In the genomic region with DNA sequence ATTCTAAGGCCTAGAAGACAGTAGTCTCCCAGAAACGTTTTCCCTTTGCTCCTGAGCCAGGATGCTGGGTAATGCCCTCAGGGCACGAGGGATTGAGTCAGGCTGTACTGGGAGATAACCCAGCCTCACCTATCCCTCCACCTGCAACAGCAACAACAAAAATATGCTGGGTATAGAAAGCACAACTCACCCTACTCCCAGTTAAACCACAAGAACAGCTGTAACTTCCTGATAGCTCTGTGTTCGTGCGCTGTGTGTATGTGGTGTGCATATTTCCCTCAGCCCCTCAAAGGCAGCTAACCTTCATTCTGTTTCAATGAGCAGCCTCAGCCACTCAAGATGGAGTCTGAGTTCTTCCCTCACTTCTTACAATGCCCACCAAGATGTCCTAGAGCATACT, we compare ENCODE assay signal across 13 mouse cellular contexts. TPM values are rescaled to one million over a fixed set of nuclear protein-coding genes. Genes with fewer than 3 reads are reported as not detected.
DNase-seq lines count a peak whose midpoint lies in the region; ATAC-seq and TF ChIP-seq lines count a peak whose summit lies in the region.
"Had no signal": no experiment of that assay in that cellular context is flagged by ENCODE, and none has a peak within 500 bp of the region (broad histone marks: within the 10 kb centered on the region; RNA-seq: fewer than 3 reads in every experiment).

No protein-coding gene starts in this region.

- DNase-seq in heart, postnatal 4 days, result no peak
- DNase-seq in CH12.LX (ENCODE audit: extremely low read depth), result no peak
- peak; percentile 32 to 72 for DNase-seq in thymus, adult 18-20 months
- DNase-seq in kidney, adult 2 months, result no peak
- DNase-seq in forebrain, embryonic 11.5 days (ENCODE audit: low spot score), result no peak
- DNase-seq: gastrocnemius, postnatal 25 days; kidney, adult 18-20 months; layer of hippocampus, adult 9-11 months had no signal

- H3K9me3 ChIP-seq in heart, embryonic 14.5 days (ENCODE audit: control insufficient read depth, low read length), result peaks cover 11% of the 10 kb centered on the region; the same call in 1 of the 2 replicates
- H3K9me3 ChIP-seq in CH12.LX (replicated peaks; ENCODE audit: low read length), result peaks cover 16% of the 10 kb centered on the region
- peaks cover 16% of the 10 kb centered on the region for H3K9me3 ChIP-seq in liver, embryonic 12.5 days (replicated peaks)
- peaks cover 7% of the 10 kb centered on the region for H3K9me3 ChIP-seq in midbrain, embryonic 13.5 days
- peaks cover 6% of the 10 kb centered on the region; the same call in 1 of the 2 replicates for H3K9me3 ChIP-seq in forebrain, embryonic 11.5 days (ENCODE audit: control insufficient read depth, low read length)

- no peak for TF ChIP-seq POLR2A in CH12.LX (IDR thresholded peaks at IDR 0.05; ENCODE audit: low read depth, low read length)
- TF ChIP-seq POLR2A in kidney, adult 2 months (IDR thresholded peaks at IDR 0.05; ENCODE audit: low read depth, low read length), result no peak

- in situ Hi-C loops in CH12.LX (cut with MboI; ENCODE audit: low pct_ligation_motif_present, low pct_unique_long_range_greater_than_20kb, low sequenced_read_pairs), result no loop called here

- H3K79me2 ChIP-seq in CH12.LX (replicated peaks; ENCODE audit: control insufficient read depth, extremely low read depth, insufficient read depth, poor library complexity, severe bottlenecking), result peaks cover 62% of the 10 kb centered on the region

- TF ChIP-seq CTCF in CH12.LX (conservative IDR thresholded peaks at IDR 0.05 in 1 of 2, IDR thresholded peaks at IDR 0.05 in 1 of 2; ENCODE audit: low read depth in 2 of 2, low read length in 2 of 2), result no peak
- TF ChIP-seq CTCF in kidney, adult 2 months (conservative IDR thresholded peaks at IDR 0.05; ENCODE audit: insufficient read depth, insufficient read length, low read depth, low read length), result no peak

- TF ChIP-seq RAD21 in CH12.LX (IDR thresholded peaks at IDR 0.05; ENCODE audit: low read depth, low read length), result no peak

- dilution Hi-C loops in CH12.LX (cut with MboI; ENCODE audit: extremely low pct_ligation_motif_present, extremely low pct_unique_long_range_greater_than_20kb, low sequenced_read_pairs), result no loop called here

- H3K36me3 ChIP-seq in heart, embryonic 14.5 days (ENCODE audit: control insufficient read depth, insufficient read depth, low read length), result peaks cover 92% of the 10 kb centered on the region
- peaks cover 25 to 79% of the 10 kb centered on the region in 2 experiments for H3K36me3 ChIP-seq in CH12.LX (replicated peaks in 1 of 2; ENCODE audit: control insufficient read depth in 1 of 2, insufficient read depth in 1 of 2, low read length in 1 of 2)
- H3K36me3 ChIP-seq in liver, embryonic 12.5 days, result peaks cover 79% of the 10 kb centered on the region
- H3K36me3 ChIP-seq in kidney, adult 2 months (ENCODE audit: control insufficient read depth, insufficient read depth, low read length), result no peaks in the 10 kb centered on the region
- H3K36me3 ChIP-seq in midbrain, embryonic 13.5 days, result peaks cover 49% of the 10 kb centered on the region
- H3K36me3 ChIP-seq in forebrain, embryonic 11.5 days (ENCODE audit: control insufficient read depth, insufficient read depth, low read length), result peaks cover 5% of the 10 kb centered on the region

- H3K9ac ChIP-seq in heart, embryonic 14.5 days (ENCODE audit: low read length), result peak overlapping the region; percentile 94
- no peak overlapping the region for H3K9ac ChIP-seq in CH12.LX (ENCODE audit: insufficient read depth, low read depth)
- H3K9ac ChIP-seq in liver, embryonic 12.5 days, result no peak overlapping the region
- H3K9ac ChIP-seq in midbrain, embryonic 13.5 days (replicated peaks), result no peak overlapping the region
- H3K9ac ChIP-seq in forebrain, embryonic 11.5 days (ENCODE audit: low read length), result no peak overlapping the region
- H3K9ac ChIP-seq: limb, embryonic 13.5 days had no signal

- no peak overlapping the region for H3K4me3 ChIP-seq in heart, embryonic 14.5 days (ENCODE audit: control insufficient read depth in 1 of 2, insufficient read depth in 1 of 2, low read depth in 1 of 2, low read length in 2 of 2)
- H3K4me3 ChIP-seq in CH12.LX (replicated peaks in 1 of 3; ENCODE audit: low read depth in 2 of 3, low read length in 2 of 3, poor library complexity in 1 of 3), result no peak overlapping the region
- no peak overlapping the region for H3K4me3 ChIP-seq in liver, embryonic 12.5 days
- no peak overlapping the region for H3K4me3 ChIP-seq in kidney, adult 2 months (ENCODE audit: insufficient read depth, low read depth, low read length)
- H3K4me3 ChIP-seq in midbrain, embryonic 13.5 days (replicated peaks), result no peak overlapping the region
- no peak overlapping the region for H3K4me3 ChIP-seq in forebrain, embryonic 11.5 days (ENCODE audit: low read depth, low read length)
- H3K4me3 ChIP-seq: limb, embryonic 13.5 days had no signal

- peaks cover 28 to 75% of the 10 kb centered on the region in 2 experiments for H3K4me1 ChIP-seq in heart, embryonic 14.5 days (ENCODE audit: control insufficient read depth in 2 of 2, insufficient read depth in 2 of 2, low read length in 2 of 2)
- H3K4me1 ChIP-seq in CH12.LX (ENCODE audit: control insufficient read depth in 1 of 2, insufficient read depth in 2 of 2), result peaks cover 14 to 79% of the 10 kb centered on the region in 2 experiments
- peaks cover 78% of the 10 kb centered on the region for H3K4me1 ChIP-seq in liver, embryonic 12.5 days
- H3K4me1 ChIP-seq in kidney, adult 2 months (ENCODE audit: control insufficient read depth, insufficient read depth, low read length), result peaks cover 10% of the 10 kb centered on the region
- H3K4me1 ChIP-seq in midbrain, embryonic 13.5 days (replicated peaks), result peaks cover 9% of the 10 kb centered on the region
- no peaks in the 10 kb centered on the region; the same call in 1 of the 2 replicates for H3K4me1 ChIP-seq in forebrain, embryonic 11.5 days (replicated peaks; ENCODE audit: control insufficient read depth, insufficient read depth, low read length)

- TF ChIP-seq EP300 in CH12.LX (IDR thresholded peaks at IDR 0.05; ENCODE audit: low read length), result peak; percentile 34; the same call in 1 of the 2 replicates

- H3K27me3 ChIP-seq in heart, embryonic 14.5 days (ENCODE audit: control insufficient read depth, insufficient read depth, low read length), result no peaks in the 10 kb centered on the region
- H3K27me3 ChIP-seq in CH12.LX (replicated peaks), result no peaks in the 10 kb centered on the region
- H3K27me3 ChIP-seq in liver, embryonic 12.5 days (replicated peaks), result no peaks in the 10 kb centered on the region
- no peaks in the 10 kb centered on the region for H3K27me3 ChIP-seq in kidney, adult 2 months (replicated peaks; ENCODE audit: control insufficient read depth, insufficient read depth, low read length)
- no peaks in the 10 kb centered on the region; the same call in 1 of the 2 replicates for H3K27me3 ChIP-seq in midbrain, embryonic 13.5 days
- no peaks in the 10 kb centered on the region for H3K27me3 ChIP-seq in forebrain, embryonic 11.5 days (ENCODE audit: control insufficient read depth, insufficient read depth, low read length)
- H3K27me3 ChIP-seq: limb, embryonic 13.5 days had no signal

- peak overlapping the region; percentile 70 for H3K4me2 ChIP-seq in heart, embryonic 14.5 days (ENCODE audit: low read length)
- H3K4me2 ChIP-seq in CH12.LX (ENCODE audit: insufficient read depth, low read depth, poor library complexity, severe bottlenecking), result no peak overlapping the region
- peak overlapping the region; percentile 32 for H3K4me2 ChIP-seq in liver, embryonic 12.5 days
- no peak overlapping the region for H3K4me2 ChIP-seq in midbrain, embryonic 13.5 days (replicated peaks)
- no peak overlapping the region for H3K4me2 ChIP-seq in forebrain, embryonic 11.5 days (ENCODE audit: low read depth, low read length, severe bottlenecking)
- H3K4me2 ChIP-seq: limb, embryonic 13.5 days; midbrain, embryonic 11.5 days had no signal

- H3K27ac ChIP-seq in heart, embryonic 14.5 days (replicated peaks in 1 of 2; ENCODE audit: control insufficient read depth in 1 of 2, insufficient read depth in 1 of 2, low read depth in 2 of 2, low read length in 2 of 2), result peak overlapping the region in 1 of 2 experiments; percentile 94; a peak in 2 of 4 replicates
- no peak overlapping the region for H3K27ac ChIP-seq in CH12.LX (ENCODE audit: insufficient read depth, low read depth)
- peak overlapping the region; percentile 51; the same call in 1 of the 2 replicates for H3K27ac ChIP-seq in liver, embryonic 12.5 days
- H3K27ac ChIP-seq in kidney, adult 2 months (ENCODE audit: insufficient read depth, low read depth, low read length), result no peak overlapping the region
- H3K27ac ChIP-seq in midbrain, embryonic 13.5 days, result no peak overlapping the region
- no peak overlapping the region for H3K27ac ChIP-seq in forebrain, embryonic 11.5 days (ENCODE audit: low read depth, low read length)
- H3K27ac ChIP-seq: limb, embryonic 13.5 days had no signal

- ATAC-seq in heart, embryonic 14.5 days (ENCODE audit: insufficient number of reproducible peaks, insufficient read depth, low FRiP score, low read depth), result no peak
- ATAC-seq in liver, embryonic 12.5 days, result peak; percentile 80
- no peak for ATAC-seq in midbrain, embryonic 13.5 days
- ATAC-seq in forebrain, embryonic 11.5 days (replicated peaks; ENCODE audit: low FRiP score), result no peak

- 50% methylated on average over 4 of the region's 4 CpGs for WGBS in heart, embryonic 14.5 days
- 20% methylated on average over 4 of the region's 4 CpGs for WGBS in liver, embryonic 12.5 days (ENCODE audit: insufficient replicate concordance)
- WGBS in kidney, adult 2 months, result 73% methylated on average over 4 of the region's 4 CpGs
- 92% methylated on average over 4 of the region's 4 CpGs for WGBS in midbrain, embryonic 13.5 days
- WGBS in forebrain, embryonic 11.5 days, result 77% methylated on average over 4 of the region's 4 CpGs

TF ChIP-seq in CH12.LX, 34 proteins besides CTCF, POLR2A, EP300 and RAD21 (continues in another document):
- TF ChIP-seq USF2 (conservative IDR thresholded peaks at IDR 0.05; ENCODE audit: low read depth, low read length) (no peak), KAT2A (IDR thresholded peaks at IDR 0.05; ENCODE audit: insufficient replicate concordance, low read length) (no peak), IRF4 (IDR thresholded peaks at IDR 0.05; ENCODE audit: low read depth, low read length) (peak; percentile 49; the same call in 1 of the 2 replicates), ETS1 (conservative IDR thresholded peaks at IDR 0.05; ENCODE audit: low read depth, low read length) (peak; percentile 66)

RNA-seq across cellular contexts. Expression of gene Igf2r, which starts 23.7 kb away (rescaled TPM):
- 196 and 201 TPM in 2 replicates for polyA plus RNA-seq in heart, embryonic 14.5 days (2014; fragmentation: Nextera tagmentation; extraction: Ambion mirVana)
- total RNA-seq in heart, postnatal 4 days (2021), result 100 to 1,000 TPM; 318 TPM
- 57.5 and 61.8 TPM in 2 replicates for total RNA-seq in CH12.LX (2012; rRNA removed)
- 25.6 and 27.8 TPM in 2 replicates for total RNA-seq in CH12.LX (2014; rRNA removed)
- 32.3 and 34.6 TPM in 2 replicates for polyA plus RNA-seq in CH12.LX (2012; ENCODE audit: insufficient read length, low read depth)
- 24.7 and 25.3 TPM in 2 replicates for polyA plus RNA-seq in liver, embryonic 12.5 days (2016; fragmentation: Nextera tagmentation; extraction: Ambion mirVana)
- polyA plus RNA-seq in kidney, adult 2 months (2012; rRNA removed), result 24.8 and 27.0 TPM in 2 replicates
- polyA plus RNA-seq in midbrain, embryonic 13.5 days (2015; fragmentation: Nextera tagmentation; extraction: Ambion mirVana), result 11.0 and 11.2 TPM in 2 replicates
- polyA plus RNA-seq in forebrain, embryonic 11.5 days (2014; fragmentation: Nextera tagmentation; extraction: Ambion mirVana), result 21.0 and 21.7 TPM in 2 replicates

Comparison
In these comparisons a context has a peak if more than half of its experiments do, and no peak if none do; other contexts are left out.
1. H3K4me2 ChIP-seq: peak in heart, embryonic 14.5 days (single experiment) and liver, embryonic 12.5 days (single experiment); none in CH12.LX (single experiment), midbrain, embryonic 13.5 days (single experiment) and forebrain, embryonic 11.5 days (single experiment).
2. DNase-seq: peak in thymus, adult 18-20 months (2 of 2); none in heart, postnatal 4 days (single experiment), CH12.LX (single experiment), kidney, adult 2 months (single experiment) and forebrain, embryonic 11.5 days (single experiment).